Mouse (Mus musculus): ENCODE data around the gene Ackr2. TPM values are rescaled to one million over a fixed set of nuclear protein-coding genes. Genes with fewer than 3 reads are reported as not detected.

Gene Ackr2
- polyA plus RNA-seq, 1 experiment from 2014 or later, result 0.45 TPM

- Histone ChIP-seq H3K4me3 (replicated peaks) (no peak overlapping the region), H3K4me2 (no peak overlapping the region), H3K4me1 (no peaks in the 10 kb centered on the region), H3K9me3 (no peaks in the 10 kb centered on the region), H3K27me3 (replicated peaks) (no peaks in the 10 kb centered on the region), H3K36me3 (no peaks in the 10 kb centered on the region), H3K9ac (no peak overlapping the region), H3K27ac (no peak overlapping the region)
- 68% methylated on average over 4 of the region's 4 CpGs for WGBS
- ATAC-seq (ENCODE audit: insufficient read depth, low FRiP score, low read depth), result no peak
Observed at GRCm38 (mm10) chr9:121905556-121906185, 7.5 kb downstream of the Ackr2 start.

- no peaks in the 10 kb centered on the region for H3K27me3 ChIP-seq (replicated peaks)
- no peaks in the 10 kb centered on the region for H3K4me1 ChIP-seq
- 79% methylated on average over 5 of the region's 5 CpGs for WGBS
- no peaks in the 10 kb centered on the region for H3K36me3 ChIP-seq
- H3K9ac ChIP-seq, result no peak overlapping the region
- no peak overlapping the region for H3K27ac ChIP-seq
- H3K4me2 ChIP-seq, result no peak overlapping the region
- H3K9me3 ChIP-seq, result no peaks in the 10 kb centered on the region
- no peak overlapping the region for H3K4me3 ChIP-seq (replicated peaks)
- ATAC-seq (ENCODE audit: insufficient read depth, low FRiP score, low read depth), result no peak
Observed at GRCm38 (mm10) chr9:121906456-121906855, 8.3 kb downstream of the Ackr2 start.

GRCm38 (mm10) chr9:121907356-121908070 is 9.4 kb downstream of the Ackr2 start:
- H3K36me3 ChIP-seq, result no peaks in the 10 kb centered on the region
- H3K4me2 ChIP-seq, result no peak overlapping the region
- 76% methylated on average over 10 of the region's 10 CpGs for WGBS
- no peaks in the 10 kb centered on the region for H3K4me1 ChIP-seq
- no peaks in the 10 kb centered on the region for H3K9me3 ChIP-seq
- no peak overlapping the region for H3K27ac ChIP-seq
- no peak overlapping the region for H3K4me3 ChIP-seq (replicated peaks)
- no peak for ATAC-seq (ENCODE audit: insufficient read depth, low FRiP score, low read depth)
- no peak overlapping the region for H3K9ac ChIP-seq
- H3K27me3 ChIP-seq (replicated peaks), result no peaks in the 10 kb centered on the region

GRCm38 (mm10) chr9:121908321-121908720 is 10.2 kb downstream of the Ackr2 start:
- H3K9me3 ChIP-seq, result no peaks in the 10 kb centered on the region
- H3K27me3 ChIP-seq (replicated peaks), result no peaks in the 10 kb centered on the region
- no peak for ATAC-seq (ENCODE audit: insufficient read depth, low FRiP score, low read depth)
- WGBS, result 91% methylated on average over 17 of the region's 17 CpGs
- H3K4me2 ChIP-seq, result no peak overlapping the region
- H3K27ac ChIP-seq, result no peak overlapping the region
- H3K4me1 ChIP-seq, result no peaks in the 10 kb centered on the region
- H3K36me3 ChIP-seq, result no peaks in the 10 kb centered on the region
- no peak overlapping the region for H3K4me3 ChIP-seq (replicated peaks)
- H3K9ac ChIP-seq, result no peak overlapping the region

- Histone ChIP-seq H3K27me3 (replicated peaks) (no peaks in the 10 kb centered on the region), H3K4me2 (no peak overlapping the region), H3K27ac (no peak overlapping the region), H3K9me3 (no peaks in the 10 kb centered on the region), H3K9ac (no peak overlapping the region), H3K4me3 (replicated peaks) (no peak overlapping the region), H3K4me1 (no peaks in the 10 kb centered on the region), H3K36me3 (no peaks in the 10 kb centered on the region)
- WGBS, result 77% methylated on average over 6 of the region's 6 CpGs
- ATAC-seq (ENCODE audit: insufficient read depth, low FRiP score, low read depth), result no peak
Observed at GRCm38 (mm10) chr9:121909635-121910034, 11.5 kb downstream of the Ackr2 start.

- no peak overlapping the region for H3K4me3 ChIP-seq (replicated peaks)
- H3K4me1 ChIP-seq, result no peaks in the 10 kb centered on the region
- ATAC-seq (ENCODE audit: insufficient read depth, low FRiP score, low read depth), result no peak
- no peaks in the 10 kb centered on the region for H3K27me3 ChIP-seq (replicated peaks)
- H3K27ac ChIP-seq, result no peak overlapping the region
- H3K9me3 ChIP-seq, result no peaks in the 10 kb centered on the region
- no peaks in the 10 kb centered on the region for H3K36me3 ChIP-seq
- H3K9ac ChIP-seq, result no peak overlapping the region
- WGBS, result 85% methylated on average over 7 of the region's 7 CpGs
- H3K4me2 ChIP-seq, result no peak overlapping the region
Observed at GRCm38 (mm10) chr9:121911196-121911595, 13.0 kb downstream of the Ackr2 start.

- H3K9ac ChIP-seq, result no peak overlapping the region
- H3K4me1 ChIP-seq, result no peaks in the 10 kb centered on the region
- ATAC-seq (ENCODE audit: insufficient read depth, low FRiP score, low read depth), result no peak
- H3K27ac ChIP-seq, result no peak overlapping the region
- no peaks in the 10 kb centered on the region for H3K9me3 ChIP-seq
- H3K4me2 ChIP-seq, result no peak overlapping the region
- no peaks in the 10 kb centered on the region for H3K27me3 ChIP-seq (replicated peaks)
- no peaks in the 10 kb centered on the region for H3K36me3 ChIP-seq
- H3K4me3 ChIP-seq (replicated peaks), result no peak overlapping the region
- WGBS, result 83% methylated on average over 4 of the region's 4 CpGs
Observed at GRCm38 (mm10) chr9:121912786-121913185, 14.6 kb downstream of the Ackr2 start.

- Histone ChIP-seq H3K36me3 (no peaks in the 10 kb centered on the region), H3K4me2 (no peak overlapping the region), H3K27ac (no peak overlapping the region), H3K4me1 (no peaks in the 10 kb centered on the region), H3K9ac (no peak overlapping the region), H3K9me3 (no peaks in the 10 kb centered on the region), H3K4me3 (replicated peaks) (no peak overlapping the region), H3K27me3 (replicated peaks) (no peaks in the 10 kb centered on the region)
- ATAC-seq (ENCODE audit: insufficient read depth, low FRiP score, low read depth), result no peak
- WGBS, result 74% methylated on average over 8 of the region's 8 CpGs
Observed at GRCm38 (mm10) chr9:121914226-121914757, 16.1 kb downstream of the Ackr2 start.

GRCm38 (mm10) chr9:121915056-121915455 is 16.9 kb downstream of the Ackr2 start:
- no peaks in the 10 kb centered on the region for H3K36me3 ChIP-seq
- H3K4me1 ChIP-seq, result no peaks in the 10 kb centered on the region
- no peak overlapping the region for H3K9ac ChIP-seq
- WGBS, result 85% methylated on average over 10 of the region's 10 CpGs
- no peak for ATAC-seq (ENCODE audit: insufficient read depth, low FRiP score, low read depth)
- H3K9me3 ChIP-seq, result no peaks in the 10 kb centered on the region
- no peak overlapping the region for H3K4me3 ChIP-seq (replicated peaks)
- no peak overlapping the region for H3K27ac ChIP-seq
- no peaks in the 10 kb centered on the region for H3K27me3 ChIP-seq (replicated peaks)
- no peak overlapping the region for H3K4me2 ChIP-seq

- Histone ChIP-seq H3K36me3 (no peaks in the 10 kb centered on the region), H3K9ac (no peak within 1 kb of the TSS), H3K4me2 (no peak within 1 kb of the TSS), H3K27ac (no peak within 1 kb of the TSS), H3K27me3 (replicated peaks) (no peaks in the 10 kb centered on the region), H3K4me1 (no peaks in the 10 kb centered on the region), H3K9me3 (no peaks in the 10 kb centered on the region), H3K4me3 (replicated peaks) (no peak within 1 kb of the TSS)
- WGBS, result 61% methylated on average over 8 of the region's 8 CpGs
- ATAC-seq (ENCODE audit: insufficient read depth, low FRiP score, low read depth), result peak; percentile 71; the same call in 1 of the 2 replicates
Observed at GRCm38 (mm10) chr9:121916102-121916501, 17.9 kb downstream of the Ackr2 start, which contains the start of gene Cyp8b1. Gene Cyp8b1 (minus strand): TSS chr9:121916305.

GRCm38 (mm10) chr9:121919027-121919501 is 20.9 kb downstream of the Ackr2 start:
- H3K27me3 ChIP-seq (replicated peaks), result no peaks in the 10 kb centered on the region
- no peak overlapping the region for H3K27ac ChIP-seq
- H3K4me2 ChIP-seq, result no peak overlapping the region
- H3K36me3 ChIP-seq, result no peaks in the 10 kb centered on the region
- no peaks in the 10 kb centered on the region for H3K9me3 ChIP-seq
- H3K4me1 ChIP-seq, result no peaks in the 10 kb centered on the region
- no peak overlapping the region for H3K9ac ChIP-seq
- ATAC-seq (ENCODE audit: insufficient read depth, low FRiP score, low read depth), result no peak
- 64% methylated on average over 10 of the region's 10 CpGs for WGBS
- H3K4me3 ChIP-seq (replicated peaks), result no peak overlapping the region

GRCm38 (mm10) chr9:121923443-121923842 is 25.3 kb downstream of the Ackr2 start:
- H3K4me2 ChIP-seq, result no peak overlapping the region
- no peaks in the 10 kb centered on the region for H3K9me3 ChIP-seq
- no peak overlapping the region for H3K4me3 ChIP-seq (replicated peaks)
- 84% methylated on average over 8 of the region's 8 CpGs for WGBS
- no peaks in the 10 kb centered on the region for H3K36me3 ChIP-seq
- H3K9ac ChIP-seq, result no peak overlapping the region
- no peak for ATAC-seq (ENCODE audit: insufficient read depth, low FRiP score, low read depth)
- no peaks in the 10 kb centered on the region for H3K27me3 ChIP-seq (replicated peaks)
- H3K27ac ChIP-seq, result no peak overlapping the region
- no peaks in the 10 kb centered on the region for H3K4me1 ChIP-seq

Data from stomach, embryonic 15.5 days (tissue).